ENCODE assay signal across 25 mouse cellular contexts in the genomic region with DNA sequence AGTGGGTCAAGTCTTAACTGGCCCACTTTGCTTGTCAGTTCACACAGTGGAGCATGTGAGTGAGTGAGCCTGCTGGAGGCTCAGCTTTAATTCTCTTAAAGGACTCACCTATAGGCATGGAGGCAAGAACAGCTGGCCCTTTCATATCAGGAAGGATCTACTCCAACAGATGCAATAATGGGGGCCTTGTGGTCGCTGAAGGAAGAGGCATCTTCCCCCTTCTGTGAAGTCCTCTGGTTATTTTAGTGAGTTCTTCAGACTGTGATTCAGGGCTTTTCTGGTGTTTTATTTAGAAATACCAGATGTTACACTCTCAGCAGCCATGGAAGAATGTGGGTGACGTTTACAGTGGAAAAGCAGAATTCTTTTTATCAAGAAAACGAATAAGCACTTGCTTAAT.
A peak's percentile ranks its signal among the peaks of the same experiment; 100 is the strongest.
DNase-seq lines count a peak whose midpoint lies in the region; ATAC-seq and TF ChIP-seq lines count a peak whose summit lies in the region.
"Had no signal": no experiment of that assay in that cellular context is flagged by ENCODE, and none has a peak within 500 bp of the region (broad histone marks: within the 10 kb centered on the region; RNA-seq: fewer than 3 reads in every experiment).

No protein-coding gene starts in this region.

- H3K27ac ChIP-seq in limb, embryonic 15.5 days = peak overlapping the region; percentile 17; the same call in 1 of the 2 replicates
- H3K27ac ChIP-seq in limb, embryonic 10.5 days = no peak overlapping the region
- H3K27ac ChIP-seq in hindbrain, embryonic 16.5 days (ENCODE audit: low read depth, low read length) = no peak overlapping the region
- H3K27ac ChIP-seq in stomach, postnatal 0 days (replicated peaks) = no peak overlapping the region
- H3K27ac ChIP-seq: embryonic facial prominence, embryonic 15.5 days; forebrain, embryonic 10.5 days; hindbrain, embryonic 10.5 days; neural tube, embryonic 13.5 days had no signal

- no peaks in the 10 kb centered on the region for H3K4me1 ChIP-seq in limb, embryonic 15.5 days
- H3K4me1 ChIP-seq in limb, embryonic 10.5 days = no peaks in the 10 kb centered on the region
- no peaks in the 10 kb centered on the region for H3K4me1 ChIP-seq in hindbrain, embryonic 16.5 days (ENCODE audit: control insufficient read depth, insufficient read depth, low read depth, low read length)
- H3K4me1 ChIP-seq in stomach, postnatal 0 days (replicated peaks; ENCODE audit: control insufficient read depth, insufficient read depth) = no peaks in the 10 kb centered on the region
- H3K4me1 ChIP-seq: embryonic facial prominence, embryonic 15.5 days; forebrain, embryonic 10.5 days; heart, embryonic 12.5 days; hindbrain, embryonic 10.5 days; neural tube, embryonic 13.5 days had no signal

- no peak for DNase-seq in limb, embryonic 10.5 days (ENCODE audit: low spot score)
- DNase-seq in brain, adult 2 months (ENCODE audit: low read depth, low spot score) = peak; percentile 64
- peak; percentile 25 to 42 for DNase-seq in frontal cortex, postnatal 36 days (ENCODE audit: low spot score in 2 of 2)
- peak; percentile 3 to 10 for DNase-seq in right cerebral cortex, postnatal 36 days (ENCODE audit: low spot score in 2 of 2)
- no peak for DNase-seq in stomach, postnatal 0 days (ENCODE audit: low spot score)
- DNase-seq: adrenal gland, postnatal 25 days; cerebellum, adult 9-10 months; gastrocnemius, postnatal 14 days; heart, adult 11 months; heart, postnatal 10 days; kidney, adult 11 months; layer of hippocampus, adult 9-11 months; lung, postnatal 4 days; retina, postnatal 1 day; thymus, adult 2 months; thymus, postnatal 4 days had no signal

- no peaks in the 10 kb centered on the region for H3K36me3 ChIP-seq in limb, embryonic 15.5 days
- H3K36me3 ChIP-seq in limb, embryonic 10.5 days = no peaks in the 10 kb centered on the region
- H3K36me3 ChIP-seq in hindbrain, embryonic 16.5 days (ENCODE audit: control insufficient read depth, insufficient read depth, low read length) = no peaks in the 10 kb centered on the region
- H3K36me3 ChIP-seq in stomach, postnatal 0 days (ENCODE audit: control insufficient read depth, insufficient read depth, low read length) = no peaks in the 10 kb centered on the region
- H3K36me3 ChIP-seq: embryonic facial prominence, embryonic 15.5 days; forebrain, embryonic 10.5 days; heart, embryonic 12.5 days; hindbrain, embryonic 10.5 days; neural tube, embryonic 13.5 days had no signal

- no peak overlapping the region for H3K9ac ChIP-seq in limb, embryonic 15.5 days
- H3K9ac ChIP-seq in hindbrain, embryonic 16.5 days (ENCODE audit: low read depth, low read length) = no peak overlapping the region
- H3K9ac ChIP-seq in stomach, postnatal 0 days (ENCODE audit: low read length) = no peak overlapping the region
- H3K9ac ChIP-seq: embryonic facial prominence, embryonic 15.5 days; heart, embryonic 12.5 days; neural tube, embryonic 13.5 days had no signal

- no peak for ATAC-seq in limb, embryonic 15.5 days (ENCODE audit: insufficient number of reproducible peaks, low FRiP score, low TSS enrichment, low read depth)
- ATAC-seq in hindbrain, embryonic 16.5 days = no peak
- ATAC-seq in stomach, postnatal 0 days (ENCODE audit: low FRiP score, low TSS enrichment) = no peak
- ATAC-seq: midbrain, embryonic 16.5 days had no signal

- no peak overlapping the region for H3K4me2 ChIP-seq in limb, embryonic 15.5 days
- no peak overlapping the region for H3K4me2 ChIP-seq in hindbrain, embryonic 16.5 days (ENCODE audit: low read length)
- H3K4me2 ChIP-seq in stomach, postnatal 0 days (replicated peaks; ENCODE audit: low read depth) = no peak overlapping the region
- H3K4me2 ChIP-seq: embryonic facial prominence, embryonic 15.5 days; heart, embryonic 12.5 days; neural tube, embryonic 13.5 days had no signal

- 28% methylated on average over 3 of the region's 3 CpGs for WGBS in limb, embryonic 15.5 days
- 80% methylated on average over 3 of the region's 3 CpGs for WGBS in limb, embryonic 10.5 days
- 75% methylated on average over 3 of the region's 3 CpGs for WGBS in hindbrain, embryonic 16.5 days
- WGBS in stomach, postnatal 0 days = 43% methylated on average over 3 of the region's 3 CpGs

- no peaks in the 10 kb centered on the region for H3K27me3 ChIP-seq in limb, embryonic 15.5 days
- H3K27me3 ChIP-seq in limb, embryonic 10.5 days (ENCODE audit: low read depth, poor library complexity, severe bottlenecking) = no peaks in the 10 kb centered on the region
- no peaks in the 10 kb centered on the region for H3K27me3 ChIP-seq in hindbrain, embryonic 16.5 days (replicated peaks; ENCODE audit: control insufficient read depth, insufficient read depth, low read length)
- H3K27me3 ChIP-seq in stomach, postnatal 0 days (ENCODE audit: control insufficient read depth, insufficient read depth, low read length) = no peaks in the 10 kb centered on the region
- H3K27me3 ChIP-seq: embryonic facial prominence, embryonic 15.5 days; heart, embryonic 12.5 days; neural tube, embryonic 13.5 days had no signal

- H3K4me3 ChIP-seq in limb, embryonic 15.5 days = no peak overlapping the region
- no peak overlapping the region for H3K4me3 ChIP-seq in limb, embryonic 10.5 days
- no peak overlapping the region for H3K4me3 ChIP-seq in hindbrain, embryonic 16.5 days (ENCODE audit: low read length)
- H3K4me3 ChIP-seq in stomach, postnatal 0 days (ENCODE audit: low read depth, low read length) = no peak overlapping the region
- H3K4me3 ChIP-seq: embryonic facial prominence, embryonic 15.5 days; forebrain, embryonic 10.5 days; heart, embryonic 12.5 days; hindbrain, embryonic 10.5 days; myocyte; neural tube, embryonic 13.5 days had no signal

- no peaks in the 10 kb centered on the region for H3K9me3 ChIP-seq in limb, embryonic 15.5 days
- H3K9me3 ChIP-seq in limb, embryonic 10.5 days (replicated peaks) = no peaks in the 10 kb centered on the region
- H3K9me3 ChIP-seq in hindbrain, embryonic 16.5 days (ENCODE audit: control insufficient read depth, low read length) = no peaks in the 10 kb centered on the region
- H3K9me3 ChIP-seq in stomach, postnatal 0 days (ENCODE audit: control insufficient read depth, low read length) = no peaks in the 10 kb centered on the region
- H3K9me3 ChIP-seq: embryonic facial prominence, embryonic 15.5 days; forebrain, embryonic 10.5 days; heart, embryonic 12.5 days; hindbrain, embryonic 10.5 days; neural tube, embryonic 13.5 days had no signal

- no peak for TF ChIP-seq CTCF in stomach, postnatal 0 days (IDR thresholded peaks at IDR 0.05; ENCODE audit: low read depth)

- TF ChIP-seq EP300 in stomach, postnatal 0 days (optimal IDR thresholded peaks at IDR 0.05) = no peak

Comparison
In these comparisons a context has a peak if more than half of its experiments do, and no peak if none do; other contexts are left out.
1. DNase-seq: peak in brain, adult 2 months (single experiment), frontal cortex, postnatal 36 days (2 of 2) and right cerebral cortex, postnatal 36 days (2 of 2); none in limb, embryonic 10.5 days (single experiment) and stomach, postnatal 0 days (single experiment).